Mouse (Mus musculus) heart, embryonic 15.5 days (tissue): ENCODE results near the gene Arhgef17. TPM values are rescaled to one million over a fixed set of nuclear protein-coding genes. Genes with fewer than 3 reads are reported as not detected.

Experiments used
- ATAC-seq: fragments of 200-750 bp; cut with Nextera tagmentation; replicated peaks from 2 replicates; pipeline ENCODE4 v1.8.0; 2017; ENCODE audit warnings: low read depth, moderate TSS enrichment; ENCODE audit not compliant: insufficient number of reproducible peaks, insufficient read depth, low FRiP score
- H3K27ac ChIP-seq: fragments of 300-500 bp; sonication (generic); 2 replicates; pipeline ENCODE4 v1.5.1; 2015; ENCODE audit warnings: mild to moderate bottlenecking, inconsistent platforms
- H3K27me3 ChIP-seq: fragments of 300-500 bp; sonication (generic); 2 replicates; pipeline ENCODE4 v1.6.1; 2015; ENCODE audit warnings: inconsistent platforms
- H3K36me3 ChIP-seq: fragments of 300-500 bp; sonication (generic); 2 replicates; pipeline ENCODE4 v1.6.1; 2015; ENCODE audit warnings: mild to moderate bottlenecking, inconsistent platforms
- H3K4me1 ChIP-seq: fragments of 300-500 bp; sonication (generic); replicated peaks from 2 replicates; pipeline ENCODE4 v1.6.1; 2015; ENCODE audit warnings: inconsistent platforms
- H3K4me2 ChIP-seq: fragments of 300-500 bp; sonication (generic); 2 replicates; pipeline ENCODE4 v1.6.1; 2015; ENCODE audit warnings: inconsistent platforms, mild to moderate bottlenecking, moderate library complexity
- H3K4me3 ChIP-seq: fragments of 300-500 bp; sonication (generic); 2 replicates; pipeline ENCODE4 v1.5.1; 2015; ENCODE audit warnings: mild to moderate bottlenecking, inconsistent platforms
- H3K9ac ChIP-seq: fragments of 300-500 bp; sonication (generic); 2 replicates; pipeline ENCODE4 v1.6.1; 2015; ENCODE audit warnings: mild to moderate bottlenecking, inconsistent platforms
- H3K9me3 ChIP-seq: fragments of 300-500 bp; sonication (generic); replicated peaks from 2 replicates; pipeline ENCODE4 v1.6.1; 2016; ENCODE audit warnings: inconsistent platforms
- WGBS: fragments of 180-500 bp; shearing (Covaris S2); methylation state at CpG from one replicate; pipeline ENCODE4 v1.1.7; 2015; ENCODE audit warnings: mixed read lengths; 5-methylcytosine and 5-hydroxymethylcytosine counted together
- polyA plus RNA-seq: library from polyadenylated mRNA; unstranded; fragments of >200 nt; fragmentation: Nextera tagmentation; extraction: Ambion mirVana; gene quantifications from 2 replicates; pipeline ENCODE4 v1.2.1, GENCODE M21; 2015

Arhgef17 gene
- polyA plus RNA-seq, 1 experiment from 2014 or later, result 4.1 TPM

DNA sequence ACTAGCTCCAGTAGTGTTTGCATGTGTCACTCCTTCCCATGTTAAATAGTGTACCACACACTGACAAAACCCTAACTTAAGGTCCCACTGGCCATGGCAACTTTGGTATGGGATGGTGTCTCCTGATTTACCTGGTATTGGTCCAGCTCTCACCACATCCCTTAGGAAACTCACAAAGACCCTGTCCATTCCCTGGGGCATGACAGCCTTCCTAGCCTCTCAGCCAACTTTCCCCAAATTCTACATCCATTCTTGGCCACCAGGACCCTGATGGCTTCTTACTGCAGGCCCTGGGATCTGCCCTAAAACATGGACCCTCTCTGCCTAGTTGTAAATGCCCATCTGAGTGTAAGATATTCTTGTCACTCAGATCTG, 86.9 kb downstream of the Arhgef17 start:
- Histone ChIP-seq H3K9ac (no peak overlapping the region), H3K9me3 (no peaks in the 10 kb centered on the region), H3K27me3 (no peaks in the 10 kb centered on the region), H3K4me3 (no peak overlapping the region), H3K36me3 (no peaks in the 10 kb centered on the region), H3K27ac (peak overlapping the region; percentile 71), H3K4me1 (peaks cover 29% of the 10 kb centered on the region), H3K4me2 (no peak overlapping the region)
- no peak for ATAC-seq

GRCm38 (mm10) chr7:100844385-100845025, 87.4 kb downstream of the Arhgef17 start:
- Histone ChIP-seq H3K4me1 (peaks cover 34% of the 10 kb centered on the region), H3K27ac (peak overlapping the region; percentile 71), H3K4me3 (no peak overlapping the region), H3K9me3 (no peaks in the 10 kb centered on the region), H3K27me3 (no peaks in the 10 kb centered on the region), H3K9ac (no peak overlapping the region), H3K36me3 (no peaks in the 10 kb centered on the region), H3K4me2 (no peak overlapping the region)
- ATAC-seq, result no peak
- WGBS, result 33% methylated on average over 2 of the region's 2 CpGs

- H3K27ac ChIP-seq, result peak overlapping the region; percentile 43; the same call in 1 of the 2 replicates
- H3K4me1 ChIP-seq, result peaks cover 40% of the 10 kb centered on the region
- H3K27me3 ChIP-seq, result no peaks in the 10 kb centered on the region
- 64% methylated on average over 2 of the region's 2 CpGs for WGBS
- H3K9ac ChIP-seq, result no peak overlapping the region
- no peaks in the 10 kb centered on the region for H3K36me3 ChIP-seq
- H3K9me3 ChIP-seq, result no peaks in the 10 kb centered on the region
- no peak overlapping the region for H3K4me3 ChIP-seq
- H3K4me2 ChIP-seq, result no peak overlapping the region
- no peak for ATAC-seq
Measured at GRCm38 (mm10) chr7:100843866-100844265, 88.0 kb downstream of the Arhgef17 start.

GRCm38 (mm10) chr7:100842175-100842574, 89.7 kb downstream of the Arhgef17 start:
- no peaks in the 10 kb centered on the region for H3K27me3 ChIP-seq
- H3K4me2 ChIP-seq, result no peak overlapping the region
- no peaks in the 10 kb centered on the region for H3K9me3 ChIP-seq
- no peak overlapping the region for H3K4me3 ChIP-seq
- H3K36me3 ChIP-seq, result no peaks in the 10 kb centered on the region
- no peak for ATAC-seq
- peaks cover 43% of the 10 kb centered on the region for H3K4me1 ChIP-seq
- no peak overlapping the region for H3K9ac ChIP-seq
- WGBS, result 91% methylated on average over 5 of the region's 5 CpGs
- no peak overlapping the region for H3K27ac ChIP-seq

DNA sequence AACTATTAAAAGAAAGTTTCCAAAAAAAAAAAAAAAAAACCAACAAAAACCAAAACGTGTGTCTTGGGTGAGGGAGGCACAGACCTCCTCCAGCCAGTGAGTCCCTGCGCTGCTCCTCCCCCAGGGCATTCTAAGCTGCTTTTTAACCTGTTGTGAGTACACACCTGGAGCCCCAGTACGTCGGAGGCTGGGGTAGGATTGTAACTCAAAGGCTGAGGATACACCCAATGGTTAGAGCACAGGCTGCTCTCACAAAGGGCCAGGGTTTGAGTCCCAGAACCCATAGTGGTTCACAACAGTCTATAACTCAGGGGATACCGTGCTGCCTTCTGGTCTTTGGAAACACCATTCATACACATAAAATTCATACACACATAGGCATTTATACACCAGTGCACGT, 90.3 kb downstream of the Arhgef17 start:
- no peak overlapping the region for H3K27ac ChIP-seq
- ATAC-seq, result no peak
- 0 out of 2 replicates have a peak, but pooled peaks cover under 1% of the 10 kb centered on the region for H3K36me3 ChIP-seq
- H3K27me3 ChIP-seq, result no peaks in the 10 kb centered on the region
- no peak overlapping the region for H3K4me3 ChIP-seq
- H3K4me1 ChIP-seq, result peaks cover 43% of the 10 kb centered on the region
- no peak overlapping the region for H3K4me2 ChIP-seq
- WGBS, result 87% methylated on average over 6 of the region's 6 CpGs
- no peaks in the 10 kb centered on the region for H3K9me3 ChIP-seq
- no peak overlapping the region for H3K9ac ChIP-seq

DNA sequence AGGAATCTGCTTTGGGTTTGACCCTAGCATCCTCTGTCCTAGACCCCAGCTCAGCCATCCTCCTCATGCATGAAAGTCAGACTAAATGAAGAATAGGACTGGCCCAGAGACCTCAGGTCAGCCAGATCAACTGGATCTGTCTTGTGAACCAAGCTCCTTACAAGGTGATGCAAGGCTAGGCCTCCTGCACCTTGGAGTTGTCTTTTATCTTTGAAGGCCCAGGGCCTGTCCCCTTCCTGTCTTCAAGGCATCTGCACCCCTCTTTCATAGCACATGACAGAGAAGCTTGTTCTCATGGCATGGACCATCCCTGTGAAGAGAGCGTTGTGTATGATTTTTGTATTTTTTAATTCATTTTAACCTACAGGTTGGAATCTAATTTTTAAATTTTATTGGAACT, 91.0 kb downstream of the Arhgef17 start:
- 93% methylated on average over 1 of the region's 1 CpGs for WGBS
- H3K4me2 ChIP-seq, result no peak overlapping the region
- no peak overlapping the region for H3K27ac ChIP-seq
- H3K9me3 ChIP-seq, result no peaks in the 10 kb centered on the region
- H3K4me1 ChIP-seq, result peaks cover 38% of the 10 kb centered on the region
- no peak for ATAC-seq
- H3K9ac ChIP-seq, result no peak overlapping the region
- H3K27me3 ChIP-seq, result no peaks in the 10 kb centered on the region
- H3K4me3 ChIP-seq, result no peak overlapping the region
- peaks cover 8% of the 10 kb centered on the region for H3K36me3 ChIP-seq

- Histone ChIP-seq H3K36me3 (peaks cover 16% of the 10 kb centered on the region), H3K27me3 (no peaks in the 10 kb centered on the region), H3K9me3 (no peaks in the 10 kb centered on the region), H3K4me1 (peaks cover 29% of the 10 kb centered on the region), H3K4me3 (no peak overlapping the region), H3K9ac (no peak overlapping the region), H3K27ac (peak overlapping the region; percentile 16; the same call in 1 of the 2 replicates), H3K4me2 (no peak overlapping the region)
- no peak for ATAC-seq
- WGBS, result 47% methylated on average over 6 of the region's 6 CpGs
Measured at GRCm38 (mm10) chr7:100839632-100840402, 92.1 kb downstream of the Arhgef17 start.

GRCm38 (mm10) chr7:100837701-100838100, 94.2 kb downstream of the Arhgef17 start:
- Histone ChIP-seq H3K4me3 (no peak overlapping the region), H3K9me3 (no peaks in the 10 kb centered on the region), H3K4me2 (no peak overlapping the region), H3K27me3 (no peaks in the 10 kb centered on the region), H3K9ac (no peak overlapping the region), H3K36me3 (peaks cover 28% of the 10 kb centered on the region), H3K4me1 (peaks cover 17% of the 10 kb centered on the region), H3K27ac (no peak overlapping the region)
- no peak for ATAC-seq
- WGBS, result 58% methylated on average over 1 of the region's 1 CpGs

DNA sequence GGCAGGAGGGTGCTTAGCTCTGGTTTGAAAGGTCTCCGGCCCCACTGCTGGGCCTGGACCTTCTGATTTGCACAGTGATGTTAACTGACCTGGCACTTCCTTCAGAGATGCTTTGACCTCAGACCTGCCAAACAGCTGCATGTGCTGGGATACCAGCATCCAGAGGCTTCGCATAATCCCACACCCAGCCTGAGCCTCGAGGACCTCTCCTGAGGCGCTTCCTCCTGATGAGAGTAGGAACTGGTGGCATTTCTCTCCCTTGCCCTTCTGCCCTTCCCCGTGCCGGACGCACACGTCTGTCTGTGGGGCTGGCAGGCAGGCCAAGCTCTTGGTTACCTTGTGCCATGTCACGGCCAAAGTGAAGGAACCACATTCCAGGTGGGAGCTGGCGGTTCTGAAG, 95.2 kb downstream of the Arhgef17 start:
- Histone ChIP-seq H3K27ac (no peak overlapping the region), H3K27me3 (no peaks in the 10 kb centered on the region), H3K9ac (no peak overlapping the region), H3K4me1 (peaks cover 17% of the 10 kb centered on the region), H3K4me3 (no peak overlapping the region), H3K4me2 (no peak overlapping the region), H3K36me3 (peaks cover 33% of the 10 kb centered on the region), H3K9me3 (no peaks in the 10 kb centered on the region)
- ATAC-seq, result no peak
- 84% methylated on average over 10 of the region's 10 CpGs for WGBS

- Histone ChIP-seq H3K4me2 (no peak overlapping the region), H3K27ac (no peak overlapping the region), H3K4me1 (peaks cover 17% of the 10 kb centered on the region), H3K9ac (no peak overlapping the region), H3K9me3 (no peaks in the 10 kb centered on the region), H3K4me3 (no peak overlapping the region), H3K27me3 (no peaks in the 10 kb centered on the region), H3K36me3 (peaks cover 34% of the 10 kb centered on the region)
- ATAC-seq, result no peak
- 83% methylated on average over 6 of the region's 6 CpGs for whole genome bisulfite sequencing
Measured at GRCm38 (mm10) chr7:100835711-100836110, 96.2 kb downstream of the Arhgef17 start.

- Histone ChIP-seq H3K27me3 (no peaks in the 10 kb centered on the region), H3K4me1 (peaks cover 16% of the 10 kb centered on the region), H3K36me3 (peaks cover 34% of the 10 kb centered on the region), H3K9me3 (no peaks in the 10 kb centered on the region), H3K4me3 (no peak overlapping the region), H3K27ac (no peak overlapping the region), H3K9ac (no peak overlapping the region), H3K4me2 (no peak overlapping the region)
- ATAC-seq, result no peak
- 85% methylated on average over 7 of the region's 7 CpGs for WGBS
Measured at GRCm38 (mm10) chr7:100835168-100835567, 96.7 kb downstream of the Arhgef17 start.

DNA sequence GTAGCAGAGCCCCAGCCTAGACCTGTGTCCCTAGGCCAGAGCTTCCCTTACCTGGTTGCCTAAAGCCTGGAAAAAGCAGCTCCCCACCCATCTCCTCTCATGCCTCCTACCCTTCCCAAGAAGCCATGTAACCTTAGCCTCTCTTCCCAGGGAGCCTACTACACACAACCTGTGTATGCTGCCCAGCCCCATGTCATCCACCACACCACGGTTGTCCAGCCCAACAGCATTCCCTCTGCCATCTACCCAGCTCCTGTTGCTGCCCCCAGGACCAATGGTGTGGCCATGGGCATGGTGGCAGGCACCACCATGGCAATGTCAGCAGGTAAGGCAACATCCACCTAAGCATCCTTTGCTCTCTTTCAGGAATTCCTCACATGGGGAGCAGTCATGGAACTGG, 98.0 kb downstream of the Arhgef17 start:
- Histone ChIP-seq H3K9me3 (no peaks in the 10 kb centered on the region), H3K4me3 (no peak overlapping the region), H3K27me3 (no peaks in the 10 kb centered on the region), H3K9ac (no peak overlapping the region), H3K4me2 (no peak overlapping the region), H3K4me1 (peaks cover 3% of the 10 kb centered on the region; the same call in 1 of the 2 replicates), H3K27ac (no peak overlapping the region), H3K36me3 (peaks cover 34% of the 10 kb centered on the region)
- no peak for ATAC-seq
- WGBS, result 90% methylated on average over 1 of the region's 1 CpGs
